Mouse (Mus musculus): ENCODE measurements at regions not wholly inside any gene's neighbourhood (a gene's known extent, or its start where the extent isn't known, plus 50 kb on each side); places are given as distances from the start of the nearest gene placed in this dataset.
A peak's percentile ranks its signal among the peaks of the same experiment; 100 is the strongest.

DNA sequence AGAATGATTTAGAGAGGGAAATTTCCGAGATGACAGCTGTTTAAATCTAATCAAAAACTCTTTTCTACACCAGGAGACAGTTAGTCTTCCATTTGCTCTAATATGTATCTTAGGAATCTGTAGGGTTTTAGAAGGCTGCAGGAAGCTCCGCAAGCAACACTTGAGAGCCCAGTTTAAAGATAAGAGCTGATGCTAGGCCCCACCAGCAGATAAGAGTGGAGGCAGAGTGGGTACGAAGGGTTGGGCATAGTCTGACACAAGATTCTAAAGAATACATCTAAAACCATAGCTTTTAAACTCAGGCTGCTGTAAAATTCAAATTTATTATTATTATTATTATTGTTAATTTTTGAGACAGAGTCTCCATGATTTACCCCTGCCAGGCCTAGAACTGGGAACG is 106.7 kb upstream of the Adgrl2 start:
- H3K36me3 ChIP-seq: no peaks in the 10 kb centered on the region
- H3K9ac ChIP-seq: no peak overlapping the region
- H3K27ac ChIP-seq: no peak overlapping the region
- 76% methylated on average over 4 of the region's 4 CpGs for WGBS
- H3K4me3 ChIP-seq (replicated peaks): no peak overlapping the region
- H3K27me3 ChIP-seq: no peaks in the 10 kb centered on the region
- H3K9me3 ChIP-seq (replicated peaks): no peaks in the 10 kb centered on the region
- H3K4me2 ChIP-seq: no peak overlapping the region
- no peak for ATAC-seq (replicated peaks; ENCODE audit: low FRiP score)
- peaks cover 8% of the 10 kb centered on the region; the same call in 1 of the 2 replicates for H3K4me1 ChIP-seq

DNA sequence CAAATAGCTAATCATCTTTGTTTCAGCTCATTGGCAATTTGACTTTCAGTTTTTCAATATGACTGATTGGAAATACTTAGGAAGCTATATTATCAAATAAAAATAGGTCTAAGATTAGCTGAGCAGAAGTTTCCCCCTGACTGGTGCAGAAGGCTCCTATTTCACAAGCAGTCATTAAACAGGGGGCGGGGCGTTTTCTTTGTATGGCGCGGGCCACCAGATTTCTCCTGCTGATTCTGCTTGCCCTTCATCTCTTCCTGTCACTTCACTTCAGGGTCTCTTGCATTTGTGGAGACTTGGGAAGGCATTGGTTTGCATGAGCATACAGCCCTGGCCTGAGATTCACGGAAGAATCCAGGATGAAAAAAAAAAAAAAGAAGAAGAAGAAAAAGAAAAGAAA is 102.3 kb upstream of the Adgrl2 start:
- H3K4me3 ChIP-seq (replicated peaks): 0 out of 2 replicates have a peak overlapping the region, but pooled peaks have one; percentile 16
- ATAC-seq (replicated peaks; ENCODE audit: low FRiP score): no peak
- H3K4me2 ChIP-seq: peak overlapping the region; percentile 35; the same call in 1 of the 2 replicates
- H3K27me3 ChIP-seq: no peaks in the 10 kb centered on the region
- H3K9me3 ChIP-seq (replicated peaks): no peaks in the 10 kb centered on the region
- peaks cover 29% of the 10 kb centered on the region for H3K4me1 ChIP-seq
- no peaks in the 10 kb centered on the region for H3K36me3 ChIP-seq
- no peak overlapping the region for H3K27ac ChIP-seq
- no peak overlapping the region for H3K9ac ChIP-seq
- WGBS: 11% methylated on average over 5 of the region's 5 CpGs

DNA sequence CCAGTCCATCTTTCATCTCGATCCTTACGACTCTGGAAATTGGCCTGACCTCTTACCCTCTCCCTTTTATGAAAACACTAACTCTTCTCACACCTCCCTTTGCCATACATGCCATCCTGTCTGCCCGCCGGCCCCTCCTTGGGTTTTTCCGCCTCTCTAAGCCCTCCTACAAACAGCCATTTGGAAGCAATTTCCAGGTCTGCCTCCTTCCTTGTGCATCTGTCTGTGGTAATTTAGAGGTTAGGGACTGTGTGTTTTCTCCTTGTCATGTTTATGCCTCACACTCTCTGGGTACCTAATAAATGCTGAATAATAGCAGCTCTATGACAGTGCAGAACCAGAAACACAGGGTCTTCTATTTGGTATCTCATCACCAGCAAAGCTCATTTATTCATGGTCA is 99.7 kb upstream of the Adgrl2 start:
- Histone ChIP-seq H3K4me3 (replicated peaks) (no peak overlapping the region), H3K27ac (no peak overlapping the region), H3K36me3 (no peaks in the 10 kb centered on the region), H3K9ac (no peak overlapping the region), H3K27me3 (no peaks in the 10 kb centered on the region), H3K4me1 (peaks cover 53% of the 10 kb centered on the region), H3K9me3 (replicated peaks) (no peaks in the 10 kb centered on the region), H3K4me2 (no peak overlapping the region)
- ATAC-seq (replicated peaks; ENCODE audit: low FRiP score): no peak
- 29% methylated on average over 5 of the region's 5 CpGs for WGBS

DNA sequence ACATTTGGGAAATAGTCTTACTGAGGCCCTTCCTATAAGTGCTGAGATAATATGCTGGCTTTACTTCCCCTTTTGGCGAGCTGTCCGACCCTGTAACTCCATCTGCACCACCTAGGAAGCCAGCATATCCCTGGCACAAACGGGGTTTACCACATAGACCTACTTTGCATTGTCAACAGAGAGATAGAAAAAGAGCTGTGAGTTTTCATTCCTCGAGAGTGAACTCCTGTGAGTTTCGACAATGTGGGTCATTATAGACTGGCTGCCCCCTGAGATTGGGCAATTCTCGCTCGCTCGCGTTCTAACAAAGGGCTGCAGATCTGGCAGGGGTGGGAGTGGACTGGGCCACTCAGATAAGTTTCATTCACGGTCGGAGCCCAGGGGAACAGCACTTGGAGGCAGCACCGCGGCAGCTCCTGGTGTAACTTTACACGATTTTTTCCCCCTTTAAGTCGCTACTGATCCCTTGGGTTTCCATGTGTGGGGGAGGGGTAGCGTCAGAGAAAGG is 98.3 kb upstream of the Adgrl2 start:
- Histone ChIP-seq H3K4me1 (peaks cover 64% of the 10 kb centered on the region), H3K27ac (no peak overlapping the region)

DNA sequence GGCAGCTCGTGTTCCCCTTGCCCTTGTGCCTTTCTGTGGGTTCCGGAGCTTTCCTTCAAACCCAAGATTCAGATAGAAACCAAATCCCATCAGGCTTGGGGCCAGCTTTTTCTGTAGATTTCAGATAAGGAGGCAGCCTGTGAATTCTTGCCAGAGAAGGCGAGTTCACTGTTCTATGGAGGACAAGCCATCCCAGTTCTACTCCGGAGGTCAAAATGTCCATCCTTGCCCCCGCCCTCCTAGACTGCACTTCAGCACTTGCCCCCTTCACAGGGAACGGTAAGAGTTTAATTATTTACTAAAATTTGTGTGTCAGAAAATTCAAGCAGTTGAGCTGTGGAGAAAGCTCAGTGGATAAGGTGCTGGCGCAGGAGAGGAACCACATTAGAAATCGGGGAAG is 97.1 kb upstream of the Adgrl2 start:
- peak; percentile 71 for ATAC-seq (replicated peaks; ENCODE audit: low FRiP score)
- 60% methylated on average over 8 of the region's 8 CpGs for WGBS

More for the DNA sequence above, 98.3 kb upstream of the Adgrl2 start:
- H3K36me3 ChIP-seq: no peaks in the 10 kb centered on the region
- H3K4me3 ChIP-seq (replicated peaks): peak overlapping the region; percentile 23
- H3K9me3 ChIP-seq (replicated peaks): no peaks in the 10 kb centered on the region
- H3K27me3 ChIP-seq: no peaks in the 10 kb centered on the region
- peak; percentile 67 for ATAC-seq (replicated peaks; ENCODE audit: low FRiP score)
- peak overlapping the region; percentile 11; the same call in 1 of the 2 replicates for H3K9ac ChIP-seq
- peak overlapping the region; percentile 53 for H3K4me2 ChIP-seq
- WGBS: 7% methylated on average over 16 of the region's 16 CpGs

DNA sequence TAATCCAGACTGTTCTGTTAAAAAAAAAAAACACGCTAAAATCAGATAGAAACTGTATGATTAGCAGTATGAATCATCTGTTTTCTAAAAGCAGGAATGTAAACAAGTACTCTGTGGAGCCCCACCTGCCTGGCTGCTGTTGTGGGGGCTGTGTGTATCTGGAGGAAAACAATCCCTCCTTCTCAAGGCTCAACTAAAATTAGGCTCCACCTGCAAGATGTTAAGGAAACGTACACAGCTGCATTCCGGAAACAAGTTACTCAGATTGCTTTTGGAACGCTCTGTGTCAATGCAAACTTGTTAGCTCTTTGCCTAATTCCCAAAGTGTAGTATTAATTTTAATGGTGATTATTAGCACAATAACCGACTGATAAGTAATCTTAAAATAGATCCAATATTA is 96.3 kb upstream of the Adgrl2 start:
- peaks cover 62% of the 10 kb centered on the region for H3K4me1 ChIP-seq
- no peaks in the 10 kb centered on the region for H3K9me3 ChIP-seq (replicated peaks)
- H3K27me3 ChIP-seq: no peaks in the 10 kb centered on the region
- no peak overlapping the region for H3K4me3 ChIP-seq (replicated peaks)
- no peaks in the 10 kb centered on the region for H3K36me3 ChIP-seq
- no peak overlapping the region for H3K9ac ChIP-seq
- no peak overlapping the region for H3K27ac ChIP-seq
- no peak overlapping the region for H3K4me2 ChIP-seq
- no peak for ATAC-seq (replicated peaks; ENCODE audit: low FRiP score)
- 36% methylated on average over 5 of the region's 5 CpGs for WGBS

More for the DNA sequence above, 97.1 kb upstream of the Adgrl2 start:
- H3K4me1 ChIP-seq: peaks cover 65% of the 10 kb centered on the region
- peak overlapping the region; percentile 53; the same call in 1 of the 2 replicates for H3K4me2 ChIP-seq
- H3K4me3 ChIP-seq (replicated peaks): no peak overlapping the region
- H3K36me3 ChIP-seq: no peaks in the 10 kb centered on the region
- no peak overlapping the region for H3K9ac ChIP-seq
- H3K27ac ChIP-seq: peak overlapping the region; percentile 75
- no peaks in the 10 kb centered on the region for H3K9me3 ChIP-seq (replicated peaks)
- H3K27me3 ChIP-seq: no peaks in the 10 kb centered on the region

DNA sequence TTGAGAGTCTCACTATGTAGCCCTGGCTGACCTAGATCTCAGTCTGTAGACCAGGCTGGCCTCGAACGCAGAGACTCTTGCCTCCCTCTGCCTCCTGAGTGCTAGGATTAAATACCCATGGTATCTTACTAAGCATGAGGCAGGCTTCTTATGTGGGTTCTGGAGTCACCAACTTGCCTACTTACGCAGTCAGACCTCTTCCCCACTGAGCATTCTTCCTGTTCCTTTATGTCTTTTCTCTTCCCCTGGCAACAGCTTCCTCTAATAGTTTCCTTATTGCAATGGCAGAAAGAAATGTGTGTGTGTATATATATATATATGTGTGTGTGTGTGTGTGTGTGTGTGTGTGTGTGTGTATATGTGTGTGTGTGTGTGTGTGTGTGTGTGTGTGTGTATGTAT is 95.7 kb upstream of the Adgrl2 start:
- WGBS: 81% methylated on average over 3 of the region's 3 CpGs
- H3K27ac ChIP-seq: peak overlapping the region; percentile 20
- H3K9me3 ChIP-seq (replicated peaks): no peaks in the 10 kb centered on the region
- H3K27me3 ChIP-seq: no peaks in the 10 kb centered on the region
- no peaks in the 10 kb centered on the region for H3K36me3 ChIP-seq
- no peak overlapping the region for H3K4me3 ChIP-seq (replicated peaks)
- no peak overlapping the region for H3K9ac ChIP-seq
- peaks cover 62% of the 10 kb centered on the region for H3K4me1 ChIP-seq
- ATAC-seq (replicated peaks; ENCODE audit: low FRiP score): no peak
- no peak overlapping the region for H3K4me2 ChIP-seq

DNA sequence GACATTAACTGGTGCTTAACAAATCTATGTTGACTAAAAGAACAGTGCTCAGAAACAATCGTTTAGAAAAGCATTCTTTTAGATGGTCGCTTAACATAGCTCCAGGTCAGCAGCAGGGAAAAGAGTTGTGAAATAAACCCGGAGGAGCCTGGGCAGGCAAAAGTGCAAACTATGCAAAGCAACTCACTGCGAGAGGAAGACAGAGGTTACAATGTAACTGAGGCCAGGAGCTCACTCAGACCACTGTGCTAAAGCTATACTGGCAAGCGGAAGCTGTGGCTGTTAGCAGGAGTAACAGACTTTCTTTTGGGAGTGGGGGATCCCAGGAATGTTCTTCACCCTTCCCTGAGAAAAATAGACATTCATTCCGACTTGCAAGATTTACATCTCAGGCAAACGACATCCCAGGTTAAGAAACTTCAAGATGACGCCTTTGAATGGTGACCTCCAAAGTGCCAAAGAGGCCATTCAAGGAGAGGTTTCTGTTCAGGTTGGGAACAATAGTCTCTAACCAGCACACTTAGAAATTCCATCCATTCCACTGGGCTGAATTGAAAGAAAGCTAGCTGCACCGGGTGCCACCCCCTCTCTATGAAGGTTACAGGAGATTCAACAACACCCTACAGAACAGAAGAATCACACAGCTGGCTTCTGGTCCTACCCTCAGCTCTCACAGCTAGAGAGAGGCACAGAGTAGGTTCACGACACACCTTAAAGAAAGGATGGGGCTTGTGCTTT is 94.7 kb upstream of the Adgrl2 start:
- H3K36me3 ChIP-seq: no peaks in the 10 kb centered on the region
- WGBS: 57% methylated on average over 10 of the region's 10 CpGs
- H3K4me1 ChIP-seq: peaks cover 59% of the 10 kb centered on the region
- H3K27ac ChIP-seq: peak overlapping the region; percentile 20; the same call in 1 of the 2 replicates
- no peak overlapping the region for H3K4me2 ChIP-seq
- H3K27me3 ChIP-seq: no peaks in the 10 kb centered on the region
- no peak overlapping the region for H3K9ac ChIP-seq
- H3K4me3 ChIP-seq (replicated peaks): no peak overlapping the region
- no peak for ATAC-seq (replicated peaks; ENCODE audit: low FRiP score)
- H3K9me3 ChIP-seq (replicated peaks): no peaks in the 10 kb centered on the region

DNA sequence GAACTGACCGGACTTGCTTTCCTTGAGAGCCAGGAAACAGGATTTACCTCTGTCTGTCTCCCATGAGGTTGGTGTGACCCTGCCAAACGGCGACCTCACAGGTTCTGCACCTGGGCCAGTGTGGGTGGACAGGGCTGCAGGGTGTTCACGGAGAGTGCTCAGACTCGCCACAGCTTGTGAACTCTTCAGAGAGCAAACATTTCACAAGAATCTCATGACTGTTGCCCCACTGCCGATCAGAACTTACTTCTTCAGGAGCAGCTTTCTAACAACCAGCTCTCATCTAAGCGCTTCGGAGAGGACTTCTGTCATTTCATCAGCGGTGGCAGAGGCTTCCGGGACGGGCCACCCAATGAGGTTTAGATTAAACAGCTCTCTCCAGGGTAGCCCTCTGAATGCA is 93.0 kb upstream of the Adgrl2 start:
- no peak for ATAC-seq (replicated peaks; ENCODE audit: low FRiP score)
- Histone ChIP-seq H3K9ac (no peak overlapping the region), H3K4me3 (replicated peaks) (no peak overlapping the region), H3K4me1 (peaks cover 45% of the 10 kb centered on the region), H3K36me3 (no peaks in the 10 kb centered on the region), H3K9me3 (replicated peaks) (no peaks in the 10 kb centered on the region), H3K27ac (no peak overlapping the region), H3K4me2 (0 out of 2 replicates have a peak overlapping the region, but pooled peaks have one; percentile 10), H3K27me3 (no peaks in the 10 kb centered on the region)
- 58% methylated on average over 11 of the region's 11 CpGs for WGBS

DNA sequence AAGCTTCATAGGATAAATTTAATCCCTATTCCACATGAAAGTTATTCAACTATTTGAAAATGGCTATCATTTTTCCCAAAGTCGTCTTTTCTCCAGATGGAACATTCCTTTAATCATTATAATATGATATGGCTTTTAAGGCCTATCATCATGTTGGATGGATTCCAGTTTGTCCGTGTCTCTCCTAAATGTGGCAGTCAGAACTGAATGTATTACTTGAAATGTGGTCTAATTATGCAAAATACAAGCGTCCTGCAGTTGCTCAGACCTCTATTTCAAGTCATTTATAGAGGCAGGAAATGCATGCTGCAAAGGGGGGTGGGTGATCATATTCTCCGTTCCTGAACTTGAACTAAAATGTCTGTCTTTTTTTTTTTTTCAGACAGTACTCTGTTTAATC is 88.5 kb upstream of the Adgrl2 start:
- Histone ChIP-seq H3K36me3 (no peaks in the 10 kb centered on the region), H3K4me2 (no peak overlapping the region), H3K4me1 (peaks cover 27% of the 10 kb centered on the region), H3K4me3 (replicated peaks) (no peak overlapping the region), H3K27me3 (no peaks in the 10 kb centered on the region), H3K27ac (no peak overlapping the region), H3K9ac (no peak overlapping the region), H3K9me3 (replicated peaks) (no peaks in the 10 kb centered on the region)
- no peak for ATAC-seq (replicated peaks; ENCODE audit: low FRiP score)
- WGBS: 54% methylated on average over 4 of the region's 4 CpGs

DNA sequence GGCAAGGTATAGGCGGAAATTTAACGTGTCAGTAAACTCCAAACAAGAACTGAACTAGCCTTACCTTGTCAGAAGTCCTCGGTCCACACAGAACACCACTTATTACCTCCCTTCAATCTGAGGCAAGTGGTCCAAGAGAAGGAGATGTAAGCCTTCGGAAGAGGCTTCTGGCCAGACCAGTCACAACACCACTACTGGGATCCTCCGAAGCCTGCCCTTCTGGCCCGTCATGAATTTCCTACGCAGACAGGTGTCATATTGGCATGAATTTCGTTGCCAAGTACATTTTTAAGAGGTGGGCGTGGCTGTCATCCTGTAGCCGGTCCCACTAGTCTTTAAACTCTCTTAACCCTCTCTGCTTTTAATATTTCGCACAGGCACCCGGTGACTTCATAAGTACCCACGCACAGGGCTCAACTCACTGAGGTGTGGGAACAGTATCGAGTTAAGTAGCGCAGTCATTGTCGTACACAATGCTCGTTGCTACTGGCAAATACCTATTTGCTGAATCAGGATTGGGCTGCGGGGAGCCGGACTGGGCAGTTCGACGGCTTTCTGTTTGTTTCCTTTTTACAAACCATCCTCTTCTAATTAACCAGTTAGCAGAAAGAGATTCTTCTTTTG is 86.7 kb upstream of the Adgrl2 start:
- WGBS: 65% methylated on average over 21 of the region's 21 CpGs
- Histone ChIP-seq H3K9ac (no peak overlapping the region), H3K4me3 (replicated peaks) (no peak overlapping the region), H3K4me1 (peaks cover 19% of the 10 kb centered on the region), H3K36me3 (no peaks in the 10 kb centered on the region), H3K9me3 (replicated peaks) (no peaks in the 10 kb centered on the region), H3K4me2 (peak overlapping the region; percentile 22; the same call in 1 of the 2 replicates), H3K27ac (no peak overlapping the region), H3K27me3 (no peaks in the 10 kb centered on the region)
- no peak for ATAC-seq (replicated peaks; ENCODE audit: low FRiP score)

DNA sequence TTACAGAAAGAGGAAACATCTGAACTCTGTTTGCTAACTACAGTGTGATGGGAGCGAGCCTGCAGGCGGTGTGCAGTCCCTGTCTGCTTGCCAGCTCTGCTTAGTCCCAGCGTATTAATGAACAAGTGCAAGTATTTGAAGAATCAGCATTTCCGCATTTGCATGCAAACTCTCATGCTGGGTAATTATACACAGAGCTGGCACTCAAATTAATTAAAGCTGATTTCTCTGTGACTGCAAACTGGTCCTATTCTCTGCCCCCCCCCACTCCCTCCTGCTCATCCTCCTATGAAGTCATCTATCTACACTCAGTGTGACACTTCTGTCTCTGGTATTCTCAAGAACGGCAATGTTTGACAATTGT is 85.1 kb upstream of the Adgrl2 start:
- no peak overlapping the region for H3K9ac ChIP-seq
- no peaks in the 10 kb centered on the region for H3K36me3 ChIP-seq
- ATAC-seq (replicated peaks; ENCODE audit: low FRiP score): peak; percentile 43
- H3K9me3 ChIP-seq (replicated peaks): no peaks in the 10 kb centered on the region
- no peak overlapping the region for H3K4me3 ChIP-seq (replicated peaks)
- peaks cover 21% of the 10 kb centered on the region for H3K4me1 ChIP-seq
- no peaks in the 10 kb centered on the region for H3K27me3 ChIP-seq
- WGBS: 63% methylated on average over 5 of the region's 5 CpGs
- H3K27ac ChIP-seq: no peak overlapping the region
- H3K4me2 ChIP-seq: peak overlapping the region; percentile 33; the same call in 1 of the 2 replicates

Data from kidney, embryonic 15.5 days (tissue).